Mouse (Mus musculus): ENCODE measurements around the gene Fam198b.

Fam198b gene

GRCm38 (mm10) chr3:79980714-79981113 is 96.4 kb downstream of the Fam198b start:
- DNase-seq (ENCODE audit: low read depth, low spot score): peak; percentile 48

- DNase-seq (ENCODE audit: low read depth, low spot score): no peak
Observed at GRCm38 (mm10) chr3:79983961-79984419, 99.7 kb downstream of the Fam198b start.

- no peak for DNase-seq (ENCODE audit: low read depth, low spot score)
Observed at GRCm38 (mm10) chr3:79984542-79984941, 100.2 kb downstream of the Fam198b start.

- peak; percentile 91 for DNase-seq (ENCODE audit: low read depth, low spot score)
Observed at GRCm38 (mm10) chr3:79989250-79989649, 104.9 kb downstream of the Fam198b start.

- peak; percentile 85 for DNase-seq (ENCODE audit: low read depth, low spot score)
Observed at GRCm38 (mm10) chr3:79989911-79990310, 105.6 kb downstream of the Fam198b start.

GRCm38 (mm10) chr3:79990480-79990879 is 106.1 kb downstream of the Fam198b start:
- DNase-seq (ENCODE audit: low read depth, low spot score): no peak

- peak; percentile 76 for DNase-seq (ENCODE audit: low read depth, low spot score)
Observed at GRCm38 (mm10) chr3:79994029-79994539, 109.8 kb downstream of the Fam198b start.

- DNase-seq (ENCODE audit: low read depth, low spot score): peak; percentile 84
Observed at GRCm38 (mm10) chr3:79995726-79996125, 111.4 kb downstream of the Fam198b start.
